Mouse (Mus musculus) granulocyte monocyte progenitor cell, adult 5-6 weeks (primary cell): ENCODE results near the gene Nom1. TPM values are rescaled to one million over a fixed set of nuclear protein-coding genes. Genes with fewer than 3 reads are reported as not detected.

ENCODE experiments used
- ATAC-seq: replicated peaks from 2 replicates; pipeline ENCODE4 v1.8.0; 2016; ENCODE audit warnings: mild to moderate bottlenecking, moderate TSS enrichment, inconsistent platforms; ENCODE audit not compliant: poor library complexity, severe bottlenecking
- total RNA-seq, 2 experiments: library from RNA; stranded (forward) in 1 of 2; stranded (reverse) in 1 of 2; fragments of 200-712, 200-1000 nt in 1 of 2; fragments of >200 nt in 1 of 2; fragmentation: Nextera tagmentation in 1 of 2; gene quantifications; 2 replicates each; pipeline ENCODE4 v1.2.3; 2014 to 2017

Gene Nom1
- total RNA-seq, 2 experiments from 2014 or later = 23.8 to 31.0 TPM

- no peak for ATAC-seq
These were observed 35.8 kb downstream of the Nom1 start for GRCm38 (mm10) chr5:29470271-29470670.

DNA sequence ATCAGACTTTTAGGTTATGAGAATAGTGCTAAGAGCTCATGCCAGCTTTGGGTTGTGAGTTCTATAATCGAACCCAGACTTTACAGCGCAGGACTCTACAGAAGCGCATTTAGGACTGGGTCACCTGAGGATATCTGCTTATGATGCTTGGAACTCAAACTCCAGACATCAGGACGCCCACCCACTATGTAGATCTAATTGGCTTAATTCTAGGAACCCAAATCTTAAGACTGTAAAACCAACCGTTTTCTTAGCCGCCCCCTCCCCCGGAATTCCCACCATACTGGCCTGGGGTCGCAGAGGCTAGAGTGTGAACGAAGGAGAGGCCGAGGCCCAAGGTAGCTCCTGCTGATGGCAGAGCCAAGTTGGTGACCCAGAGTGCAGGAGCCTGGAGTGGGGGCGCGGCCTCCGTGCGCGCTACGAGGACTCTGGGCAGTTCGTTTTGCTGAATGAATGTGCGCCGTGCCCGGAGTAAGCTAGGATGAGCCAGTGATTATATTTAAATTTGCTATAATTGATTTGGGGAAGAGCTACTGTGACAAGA, 36.5 kb downstream of the Nom1 start:
- ATAC-seq = no peak

DNA sequence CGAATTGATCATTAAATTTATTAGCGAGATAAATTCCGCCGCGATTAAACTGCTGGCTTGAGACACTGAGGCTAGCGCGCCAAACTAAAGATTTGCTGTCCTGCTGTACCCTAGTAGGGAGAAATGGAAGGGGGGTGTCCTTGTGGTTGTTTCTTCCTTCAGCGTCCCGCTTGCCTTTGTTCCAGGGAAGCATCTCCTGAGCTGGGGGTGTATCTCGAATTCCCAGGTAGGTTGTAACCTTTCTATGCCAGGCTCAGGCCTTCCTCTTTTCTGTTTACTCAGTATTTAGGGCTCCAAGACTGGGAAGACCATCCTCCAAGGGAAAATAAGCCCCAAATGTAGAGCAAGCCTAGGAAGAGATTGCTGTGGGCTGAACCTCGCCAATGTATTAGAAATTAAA, 36.9 kb downstream of the Nom1 start:
- ATAC-seq = no peak

DNA sequence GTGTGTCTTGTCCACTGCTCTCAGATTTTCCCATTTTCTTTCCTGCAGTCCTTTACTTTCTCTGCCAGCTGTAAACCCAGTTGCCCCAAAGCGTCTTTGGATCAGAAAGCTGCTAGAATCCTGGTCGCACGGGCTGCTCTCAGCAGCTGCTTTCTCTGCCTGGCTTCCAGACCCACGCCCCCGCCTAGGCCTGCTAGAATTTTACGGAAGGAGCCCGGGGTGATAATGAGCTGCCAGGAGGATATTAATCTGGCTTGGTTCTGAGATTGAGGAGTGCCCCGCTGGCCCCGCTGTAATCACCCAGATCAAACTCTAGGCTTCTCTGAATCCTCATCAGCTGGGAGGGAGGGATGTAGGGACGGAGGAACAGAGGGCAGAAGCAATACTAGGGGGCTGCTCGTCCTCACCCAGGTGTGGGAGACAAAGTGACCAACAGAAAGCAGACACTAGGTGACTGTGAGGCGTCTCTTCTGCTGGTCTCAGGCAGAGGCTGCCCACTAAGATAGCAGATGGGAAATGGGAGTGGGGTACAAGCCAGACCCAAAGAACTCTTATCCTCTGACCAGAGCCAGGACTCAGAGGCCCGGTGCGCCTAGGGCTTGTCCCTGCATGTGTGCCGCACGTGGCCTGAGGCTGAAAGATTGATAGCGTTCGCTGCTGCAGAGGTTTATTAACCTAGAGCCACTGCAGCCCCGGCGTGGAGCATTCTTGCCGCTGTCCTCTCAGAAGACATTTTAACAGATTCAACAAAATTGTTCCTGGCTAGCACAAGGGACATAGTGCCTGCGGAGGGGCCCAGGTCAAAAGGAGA, 37.6 kb downstream of the Nom1 start:
- no peak for ATAC-seq

DNA sequence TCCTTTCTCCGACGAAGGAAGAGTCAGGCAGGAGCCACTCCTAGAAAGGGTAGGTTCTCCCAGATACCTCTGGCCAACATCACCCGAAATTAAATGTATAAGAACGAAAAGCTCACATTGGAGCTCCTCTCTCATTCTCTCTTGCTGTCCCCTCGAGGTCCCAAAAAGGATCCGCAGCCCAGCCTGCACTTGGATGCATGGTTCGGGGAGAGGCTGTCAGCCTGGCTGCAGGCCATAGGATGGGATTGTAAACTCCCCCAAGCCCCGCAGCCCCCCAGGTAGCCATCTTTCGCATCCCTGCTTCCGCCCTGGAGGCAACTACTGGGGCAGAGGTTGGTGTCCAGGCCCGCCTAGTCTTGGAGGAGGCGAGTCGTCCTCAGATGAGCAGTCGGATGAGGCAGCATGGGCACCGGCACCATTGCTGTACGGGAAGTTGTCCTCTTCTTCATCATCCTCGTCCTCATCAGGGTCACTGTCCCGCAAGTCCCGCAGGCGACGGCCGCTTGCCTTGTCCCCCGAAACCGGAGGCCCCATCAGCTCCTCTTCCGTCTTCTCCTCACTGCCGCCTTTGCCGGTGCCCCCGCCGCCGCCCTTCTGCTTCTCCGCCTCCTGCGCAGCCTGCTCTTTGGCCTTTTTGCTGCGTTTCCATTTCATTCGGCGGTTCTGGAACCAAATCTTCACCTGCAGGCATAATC, 39.2 kb downstream of the Nom1 start:
- ATAC-seq = no peak

GRCm38 (mm10) chr5:29474246-29474960, 39.9 kb downstream of the Nom1 start:
- no peak for ATAC-seq

GRCm38 (mm10) chr5:29475041-29475440, 40.6 kb downstream of the Nom1 start:
- no peak for ATAC-seq

DNA sequence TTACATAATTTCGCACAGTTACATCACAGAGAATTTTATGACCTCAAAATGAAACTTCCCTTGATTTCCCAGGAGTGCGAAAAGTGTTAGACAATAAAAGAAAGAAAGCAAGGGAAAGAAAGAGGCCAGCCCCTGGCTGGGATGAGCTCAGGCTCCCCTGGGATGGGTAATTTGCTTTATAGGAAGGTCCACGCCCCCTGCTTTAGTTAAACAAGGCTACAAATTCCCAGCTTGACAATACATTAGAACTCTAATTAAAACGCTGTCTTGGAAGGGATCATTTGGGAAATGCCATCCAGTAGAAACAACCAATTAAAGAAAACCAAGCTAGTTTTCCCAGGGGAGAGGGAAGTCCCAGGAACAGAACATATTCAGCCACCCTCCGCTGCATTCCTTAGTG, 41.1 kb downstream of the Nom1 start:
- ATAC-seq = no peak

DNA sequence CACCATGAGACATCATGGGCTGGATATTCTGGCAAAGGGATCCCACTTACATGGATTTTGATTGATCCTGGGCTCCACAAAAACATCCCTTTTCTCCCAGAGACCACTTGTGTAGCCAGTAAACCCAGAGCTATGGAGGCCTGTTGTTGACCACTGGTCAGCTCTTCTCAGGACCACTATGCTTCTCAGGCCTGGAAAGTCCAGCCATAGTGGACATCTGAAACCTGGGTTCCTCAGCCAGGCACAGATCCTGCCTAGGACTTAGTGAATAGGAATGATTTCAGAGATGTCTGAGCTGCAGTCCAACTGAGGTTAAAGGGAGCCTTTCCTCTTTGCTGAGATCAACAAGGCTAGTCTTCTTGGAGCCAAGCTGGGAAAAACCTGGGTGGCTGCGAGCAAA, 41.6 kb downstream of the Nom1 start:
- no peak for ATAC-seq

- ATAC-seq = 0 out of 2 replicates have a peak, but pooled peaks have one; percentile 18
These were observed 43.2 kb downstream of the Nom1 start for GRCm38 (mm10) chr5:29477474-29478207.

DNA sequence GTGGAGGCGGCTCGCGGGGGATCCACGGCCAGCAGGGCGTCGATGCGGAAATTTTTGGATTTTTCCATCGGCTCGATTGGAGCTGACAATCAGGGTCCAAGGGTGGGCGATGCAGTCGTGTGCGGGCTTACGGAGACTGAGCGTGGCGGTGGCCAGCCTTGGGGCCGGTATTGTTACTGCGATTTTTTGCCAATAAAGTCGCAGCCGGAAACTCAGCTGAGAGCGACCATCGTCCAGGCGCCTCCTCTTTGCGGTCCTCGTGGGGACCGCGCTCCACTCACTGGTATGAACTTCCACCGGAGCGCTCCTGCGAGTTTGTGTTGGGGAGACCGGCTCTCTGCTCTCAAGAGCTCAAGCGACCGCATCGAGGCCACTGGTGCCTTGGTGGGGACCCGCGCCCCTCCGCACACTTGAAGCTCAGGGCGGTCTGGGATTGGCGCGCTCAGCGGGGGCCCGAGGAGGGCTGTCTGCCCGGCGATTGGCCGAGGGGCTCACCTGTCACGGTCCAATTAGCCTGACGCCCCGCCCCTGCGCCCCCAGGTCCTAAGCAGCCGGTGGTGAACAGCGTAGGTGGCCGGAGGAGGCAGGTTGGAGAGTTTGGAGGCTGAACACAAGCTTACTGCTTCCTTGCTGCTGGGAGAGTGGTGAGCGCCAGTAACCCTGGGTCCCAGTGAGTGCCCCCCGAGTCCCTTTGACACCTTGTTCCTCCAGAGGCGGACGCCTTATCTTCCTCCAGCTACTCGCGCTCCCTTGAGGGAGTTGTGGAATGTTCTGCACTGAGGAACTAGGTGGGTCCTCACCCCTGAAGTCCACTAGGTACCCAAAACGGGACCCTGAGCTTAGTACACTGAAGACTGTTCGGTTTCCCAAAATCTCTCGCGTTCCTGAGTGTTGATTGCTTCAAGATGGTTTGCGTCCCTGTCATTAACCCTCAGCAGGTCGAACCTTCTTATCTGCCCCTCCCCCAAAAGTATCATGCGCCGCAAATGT, 44.0 kb downstream of the Nom1 start, which contains the start of gene Mnx1:
TSS of gene Mnx1 (minus strand) at position 263 of the 990 bp plus-strand sequence.
- ATAC-seq = peak; percentile 17; the same call in 1 of the 2 replicates

DNA sequence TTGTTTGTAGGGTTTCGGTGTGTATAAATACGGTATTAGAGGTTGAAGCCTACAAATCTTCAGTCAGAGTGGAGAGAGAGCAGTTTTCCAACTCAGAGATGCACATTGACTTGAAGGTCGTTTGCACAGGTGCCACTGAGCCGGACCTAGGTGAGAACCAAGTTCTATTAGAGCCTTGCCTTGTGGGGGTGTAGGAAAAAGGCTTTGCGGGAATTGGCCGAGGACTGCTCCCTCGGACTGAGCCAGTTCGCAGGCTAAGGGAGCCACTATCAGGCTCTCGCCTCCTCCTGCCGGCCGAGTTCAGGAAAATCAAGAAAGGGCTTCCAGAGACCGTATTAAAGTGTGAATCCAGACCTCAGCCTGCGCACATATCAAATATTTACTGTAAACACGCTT, 44.7 kb downstream of the Nom1 start:
- peak; percentile 34; the same call in 1 of the 2 replicates for ATAC-seq

GRCm38 (mm10) chr5:29483801-29484200, 49.3 kb downstream of the Nom1 start:
- ATAC-seq = no peak

GRCm38 (mm10) chr5:29484965-29485940, 50.8 kb downstream of the Nom1 start:
- ATAC-seq = peak; percentile 44; the same call in 1 of the 2 replicates

DNA sequence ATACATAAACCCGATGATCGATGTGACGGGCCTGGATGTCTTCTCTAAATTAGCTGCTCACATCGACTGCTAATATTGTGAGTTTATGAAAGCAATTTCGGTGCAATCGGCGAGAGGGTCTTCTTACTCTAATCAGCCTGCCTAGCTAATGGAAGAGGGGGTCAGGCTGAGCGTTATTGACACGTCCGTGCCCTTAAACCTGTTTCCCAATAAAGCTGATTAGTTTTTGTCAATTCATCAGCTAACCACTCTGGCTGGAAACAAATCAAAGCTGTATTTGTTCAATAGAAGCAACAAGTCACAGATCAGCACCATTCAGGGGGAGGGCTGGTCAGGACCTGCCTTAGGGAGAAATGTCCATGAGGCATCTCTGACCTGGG, 51.5 kb downstream of the Nom1 start:
- no peak for ATAC-seq

DNA sequence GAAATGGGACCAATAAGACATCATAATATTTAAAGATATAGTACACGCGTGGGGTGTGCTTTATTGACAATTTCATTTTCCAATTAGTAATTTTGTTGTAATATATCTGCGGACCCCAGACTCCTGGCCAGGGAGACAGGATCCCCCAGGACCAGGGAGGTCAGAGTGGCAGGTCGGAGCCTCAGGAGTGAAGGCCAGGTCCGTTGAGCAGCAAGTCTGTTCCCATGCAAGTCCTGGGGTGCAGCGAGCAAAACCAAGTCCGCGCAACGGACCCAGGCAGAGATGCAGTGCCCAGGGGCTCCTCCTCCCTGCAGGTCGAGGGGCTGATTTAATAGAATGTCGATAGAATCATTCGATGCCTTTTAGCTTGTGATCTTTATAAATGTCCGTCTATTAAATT, 52.9 kb downstream of the Nom1 start:
- no peak for ATAC-seq

- no peak for ATAC-seq
These were observed 72.5 kb downstream of the Nom1 start for GRCm38 (mm10) chr5:29507013-29507412.
